Mouse (Mus musculus): ENCODE measurements around the gene Adam23.

- TF ChIP-seq CTCF (IDR thresholded peaks at IDR 0.05; ENCODE audit: insufficient read depth, low read length) = no peak
- TF ChIP-seq POLR2A (IDR thresholded peaks at IDR 0.05; ENCODE audit: borderline replicate concordance, extremely low read depth, low read depth, low read length) = no peak
These were observed 3.5 kb upstream of the Adam23 start for GRCm38 (mm10) chr1:63442186-63442585.
